Comparison of ENCODE assay signal across 8 mouse cellular contexts in genomic region chr6:61382526-61382925, GRCm38 (mm10).
DNase-seq lines count a peak whose midpoint lies in the region; ATAC-seq and TF ChIP-seq lines count a peak whose summit lies in the region.

No protein-coding gene starts in this region.

- no peaks in the 10 kb centered on the region for H3K27me3 ChIP-seq in forebrain, embryonic 11.5 days (ENCODE audit: control insufficient read depth, insufficient read depth, low read length)
- no peaks in the 10 kb centered on the region for H3K27me3 ChIP-seq in forebrain, embryonic 10.5 days (ENCODE audit: poor library complexity, severe bottlenecking)
- no peaks in the 10 kb centered on the region for H3K27me3 ChIP-seq in limb, embryonic 14.5 days (ENCODE audit: control insufficient read depth, insufficient read depth, low read length)
- H3K27me3 ChIP-seq in limb, embryonic 10.5 days (ENCODE audit: low read depth, poor library complexity, severe bottlenecking): no peaks in the 10 kb centered on the region
- H3K27me3 ChIP-seq in forebrain, embryonic 12.5 days: no peaks in the 10 kb centered on the region
- H3K27me3 ChIP-seq in neural tube, embryonic 14.5 days (ENCODE audit: control insufficient read depth, insufficient read depth, low read length): no peaks in the 10 kb centered on the region

- H3K4me1 ChIP-seq in forebrain, embryonic 11.5 days (replicated peaks; ENCODE audit: control insufficient read depth, insufficient read depth, low read length): no peaks in the 10 kb centered on the region
- H3K4me1 ChIP-seq in forebrain, embryonic 10.5 days: no peaks in the 10 kb centered on the region
- no peaks in the 10 kb centered on the region for H3K4me1 ChIP-seq in limb, embryonic 14.5 days (ENCODE audit: control insufficient read depth, insufficient read depth, low read length)
- no peaks in the 10 kb centered on the region for H3K4me1 ChIP-seq in limb, embryonic 10.5 days
- H3K4me1 ChIP-seq in forebrain, embryonic 12.5 days: no peaks in the 10 kb centered on the region
- 0 out of 2 replicates have a peak, but pooled peaks cover 4% of the 10 kb centered on the region for H3K4me1 ChIP-seq in neural tube, embryonic 14.5 days (ENCODE audit: control insufficient read depth, insufficient read depth, low read length)

- DNase-seq in forebrain, embryonic 11.5 days (ENCODE audit: low spot score): no peak
- DNase-seq in forebrain, embryonic 10.5 days (ENCODE audit: extremely low spot score, low spot score): no peak
- peak; percentile 8 for DNase-seq in limb, embryonic 14.5 days (ENCODE audit: low spot score)
- DNase-seq in limb, embryonic 10.5 days (ENCODE audit: low spot score): no peak
- no peak for DNase-seq in spleen, postnatal 4 days (ENCODE audit: low spot score in 2 of 2)
- DNase-seq in MN1 (ENCODE audit: low spot score): no peak

- WGBS in forebrain, embryonic 11.5 days: 28% methylated on average over 3 of the region's 3 CpGs
- 41% methylated on average over 3 of the region's 3 CpGs for WGBS in forebrain, embryonic 10.5 days
- 20% methylated on average over 3 of the region's 3 CpGs for WGBS in limb, embryonic 14.5 days
- 37% methylated on average over 3 of the region's 3 CpGs for WGBS in limb, embryonic 10.5 days
- 28% methylated on average over 3 of the region's 3 CpGs for WGBS in forebrain, embryonic 12.5 days
- WGBS in neural tube, embryonic 14.5 days: 26% methylated on average over 3 of the region's 3 CpGs

- peak; percentile 64; the same call in 1 of the 2 replicates for ATAC-seq in forebrain, embryonic 11.5 days (replicated peaks; ENCODE audit: low FRiP score)
- 0 out of 2 replicates have a peak, but pooled peaks have one; percentile 50 for ATAC-seq in limb, embryonic 14.5 days (ENCODE audit: low FRiP score, low read depth)
- ATAC-seq in forebrain, embryonic 12.5 days (ENCODE audit: low FRiP score): peak; percentile 78; the same call in 1 of the 2 replicates
- peak; percentile 92 for ATAC-seq in neural tube, embryonic 14.5 days (ENCODE audit: low read depth)

- H3K4me2 ChIP-seq in forebrain, embryonic 11.5 days (ENCODE audit: low read depth, low read length, severe bottlenecking): no peak overlapping the region
- H3K4me2 ChIP-seq in limb, embryonic 14.5 days (replicated peaks; ENCODE audit: low read depth, low read length, severe bottlenecking): no peak overlapping the region
- no peak overlapping the region for H3K4me2 ChIP-seq in forebrain, embryonic 12.5 days
- no peak overlapping the region for H3K4me2 ChIP-seq in neural tube, embryonic 14.5 days (ENCODE audit: low read depth, low read length)

- no peak overlapping the region for H3K27ac ChIP-seq in forebrain, embryonic 11.5 days (ENCODE audit: low read depth, low read length)
- H3K27ac ChIP-seq in forebrain, embryonic 10.5 days: no peak overlapping the region
- no peak overlapping the region for H3K27ac ChIP-seq in limb, embryonic 14.5 days (replicated peaks; ENCODE audit: low read depth, low read length)
- H3K27ac ChIP-seq in limb, embryonic 10.5 days: no peak overlapping the region
- H3K27ac ChIP-seq in forebrain, embryonic 12.5 days: no peak overlapping the region
- no peak overlapping the region for H3K27ac ChIP-seq in neural tube, embryonic 14.5 days (ENCODE audit: low read depth, low read length)

- no peaks in the 10 kb centered on the region for H3K36me3 ChIP-seq in forebrain, embryonic 11.5 days (ENCODE audit: control insufficient read depth, insufficient read depth, low read length)
- H3K36me3 ChIP-seq in forebrain, embryonic 10.5 days (replicated peaks): no peaks in the 10 kb centered on the region
- H3K36me3 ChIP-seq in limb, embryonic 14.5 days (ENCODE audit: control insufficient read depth, insufficient read depth, low read length): no peaks in the 10 kb centered on the region
- H3K36me3 ChIP-seq in limb, embryonic 10.5 days: no peaks in the 10 kb centered on the region
- no peaks in the 10 kb centered on the region for H3K36me3 ChIP-seq in forebrain, embryonic 12.5 days (replicated peaks)
- no peaks in the 10 kb centered on the region for H3K36me3 ChIP-seq in neural tube, embryonic 14.5 days (ENCODE audit: control insufficient read depth, insufficient read depth, low read length)

- H3K9ac ChIP-seq in forebrain, embryonic 11.5 days (ENCODE audit: low read length): no peak overlapping the region
- no peak overlapping the region for H3K9ac ChIP-seq in limb, embryonic 14.5 days (ENCODE audit: low read depth, low read length, severe bottlenecking)
- H3K9ac ChIP-seq in forebrain, embryonic 12.5 days: no peak overlapping the region
- H3K9ac ChIP-seq in neural tube, embryonic 14.5 days (replicated peaks; ENCODE audit: low read depth, low read length): no peak overlapping the region

- H3K4me3 ChIP-seq in forebrain, embryonic 11.5 days (ENCODE audit: low read depth, low read length): no peak overlapping the region
- no peak overlapping the region for H3K4me3 ChIP-seq in forebrain, embryonic 10.5 days
- H3K4me3 ChIP-seq in limb, embryonic 14.5 days (replicated peaks; ENCODE audit: low read length): no peak overlapping the region
- no peak overlapping the region for H3K4me3 ChIP-seq in limb, embryonic 10.5 days
- no peak overlapping the region for H3K4me3 ChIP-seq in forebrain, embryonic 12.5 days (replicated peaks)
- no peak overlapping the region for H3K4me3 ChIP-seq in neural tube, embryonic 14.5 days (ENCODE audit: low read depth, low read length)

- no peak for TF ChIP-seq POLR2A in limb, embryonic 14.5 days (IDR thresholded peaks at IDR 0.05; ENCODE audit: borderline replicate concordance, extremely low read depth, insufficient read depth, insufficient read length)

- H3K9me3 ChIP-seq in forebrain, embryonic 11.5 days (ENCODE audit: control insufficient read depth, low read length): no peaks in the 10 kb centered on the region
- H3K9me3 ChIP-seq in forebrain, embryonic 10.5 days: no peaks in the 10 kb centered on the region
- H3K9me3 ChIP-seq in limb, embryonic 14.5 days (ENCODE audit: control insufficient read depth, low read length): no peaks in the 10 kb centered on the region
- H3K9me3 ChIP-seq in limb, embryonic 10.5 days (replicated peaks): no peaks in the 10 kb centered on the region
- H3K9me3 ChIP-seq in forebrain, embryonic 12.5 days: no peaks in the 10 kb centered on the region
- H3K9me3 ChIP-seq in neural tube, embryonic 14.5 days (ENCODE audit: control insufficient read depth, low read length): no peaks in the 10 kb centered on the region
